Mouse (Mus musculus) heart, embryonic 11.5 days (tissue): ENCODE data around the gene Med13l. TPM values are rescaled to one million over a fixed set of nuclear protein-coding genes. Genes with fewer than 3 reads are reported as not detected.

Experiments
- ATAC-seq: fragments of 200-750 bp; cut with Nextera tagmentation; replicated peaks from 2 replicates; pipeline ENCODE4 v1.8.0; 2017; ENCODE audit warnings: moderate library complexity; ENCODE audit not compliant: insufficient number of reproducible peaks, low FRiP score, low TSS enrichment
- H3K27ac ChIP-seq: fragments of 300-500 bp; sonication (generic); 2 replicates; pipeline ENCODE4 v1.5.1; 2014; ENCODE audit warnings: mild to moderate bottlenecking, low read depth, low read length
- H3K27me3 ChIP-seq: fragments of 300-500 bp; sonication (generic); 2 replicates; pipeline ENCODE4 v1.6.1; 2014; ENCODE audit warnings: mild to moderate bottlenecking, low read length, mixed read lengths; ENCODE audit not compliant: control insufficient read depth, insufficient read depth
- H3K36me3 ChIP-seq: fragments of 300-500 bp; sonication (generic); 2 replicates; pipeline ENCODE4 v1.6.1; 2014; ENCODE audit warnings: mild to moderate bottlenecking, low read length, moderate library complexity, mixed read lengths; ENCODE audit not compliant: control insufficient read depth, insufficient read depth
- H3K4me1 ChIP-seq: fragments of 300-500 bp; sonication (generic); 2 replicates; pipeline ENCODE4 v1.6.1; 2014; ENCODE audit warnings: low read length; ENCODE audit not compliant: control insufficient read depth, insufficient read depth
- H3K4me2 ChIP-seq: fragments of 300-500 bp; sonication (generic); 2 replicates; pipeline ENCODE4 v1.6.1; 2014; ENCODE audit warnings: mild to moderate bottlenecking, moderate library complexity
- H3K4me3 ChIP-seq: fragments of 300-500 bp; sonication (generic); 2 replicates; pipeline ENCODE4 v1.5.1; 2014; ENCODE audit warnings: low read depth, low read length
- H3K9ac ChIP-seq: fragments of 300-500 bp; sonication (generic); 2 replicates; pipeline ENCODE4 v1.6.1; 2014; ENCODE audit warnings: mild to moderate bottlenecking, low read depth, low read length, moderate library complexity
- H3K9me3 ChIP-seq: fragments of 300-500 bp; sonication (generic); replicated peaks from 2 replicates; pipeline ENCODE4 v1.6.1; 2016; ENCODE audit warnings: low read length; ENCODE audit not compliant: control insufficient read depth
- WGBS: fragments of 180-500 bp; shearing (Covaris S2); extraction: QIAGEN DNeasy Blood & Tissue Kit; methylation state at CpG from one replicate; pipeline ENCODE4 v1.1.7; 2014; ENCODE audit not compliant: insufficient replicate concordance; 5-methylcytosine and 5-hydroxymethylcytosine counted together
- polyA plus RNA-seq: library from polyadenylated mRNA; unstranded; fragments of >200 nt; fragmentation: Nextera tagmentation; extraction: Ambion mirVana; gene quantifications from 2 replicates; pipeline ENCODE4 v1.2.1, GENCODE M21; 2014

Gene Med13l
- polyA plus RNA-seq, 1 experiment from 2014 or later: 9.7 TPM

GRCm38 (mm10) chr5:118757396-118758301 lies 197.2 kb downstream of the Med13l start:
- no peaks in the 10 kb centered on the region for H3K9me3 ChIP-seq
- H3K36me3 ChIP-seq: peaks cover 38% of the 10 kb centered on the region
- H3K27me3 ChIP-seq: no peaks in the 10 kb centered on the region
- H3K9ac ChIP-seq: no peak overlapping the region
- no peak overlapping the region for H3K27ac ChIP-seq
- 68% methylated on average over 17 of the region's 17 CpGs for WGBS
- no peak for ATAC-seq
- no peak overlapping the region for H3K4me3 ChIP-seq
- H3K4me1 ChIP-seq: peaks cover 7% of the 10 kb centered on the region
- H3K4me2 ChIP-seq: no peak overlapping the region

- Histone ChIP-seq H3K27me3 (no peaks in the 10 kb centered on the region), H3K4me3 (no peak overlapping the region), H3K36me3 (peaks cover 45% of the 10 kb centered on the region), H3K4me2 (no peak overlapping the region), H3K27ac (no peak overlapping the region), H3K9ac (no peak overlapping the region), H3K4me1 (peaks cover 7% of the 10 kb centered on the region), H3K9me3 (no peaks in the 10 kb centered on the region)
- no peak for ATAC-seq
- 91% methylated on average over 10 of the region's 10 CpGs for WGBS
These were observed 200.5 kb downstream of the Med13l start for GRCm38 (mm10) chr5:118760986-118761385.

GRCm38 (mm10) chr5:118762499-118763185 lies 202.2 kb downstream of the Med13l start:
- Histone ChIP-seq H3K27ac (no peak overlapping the region), H3K4me3 (no peak overlapping the region)

GRCm38 (mm10) chr5:118763353-118763752 lies 202.9 kb downstream of the Med13l start:
- no peak overlapping the region for H3K4me2 ChIP-seq
- no peak overlapping the region for H3K27ac ChIP-seq
- no peaks in the 10 kb centered on the region for H3K4me1 ChIP-seq
- H3K9ac ChIP-seq: no peak overlapping the region
- no peaks in the 10 kb centered on the region for H3K27me3 ChIP-seq
- H3K9me3 ChIP-seq: no peaks in the 10 kb centered on the region
- H3K4me3 ChIP-seq: no peak overlapping the region
- ATAC-seq: no peak
- peaks cover 38% of the 10 kb centered on the region for H3K36me3 ChIP-seq
- WGBS: 70% methylated on average over 5 of the region's 5 CpGs

More at GRCm38 (mm10) chr5:118762499-118763185, 202.2 kb downstream of the Med13l start:
- no peaks in the 10 kb centered on the region for H3K9me3 ChIP-seq
- ATAC-seq: no peak
- 84% methylated on average over 18 of the region's 18 CpGs for WGBS
- no peaks in the 10 kb centered on the region for H3K27me3 ChIP-seq
- H3K4me2 ChIP-seq: no peak overlapping the region
- H3K4me1 ChIP-seq: peaks cover 6% of the 10 kb centered on the region
- H3K36me3 ChIP-seq: peaks cover 42% of the 10 kb centered on the region
- H3K9ac ChIP-seq: no peak overlapping the region

DNA sequence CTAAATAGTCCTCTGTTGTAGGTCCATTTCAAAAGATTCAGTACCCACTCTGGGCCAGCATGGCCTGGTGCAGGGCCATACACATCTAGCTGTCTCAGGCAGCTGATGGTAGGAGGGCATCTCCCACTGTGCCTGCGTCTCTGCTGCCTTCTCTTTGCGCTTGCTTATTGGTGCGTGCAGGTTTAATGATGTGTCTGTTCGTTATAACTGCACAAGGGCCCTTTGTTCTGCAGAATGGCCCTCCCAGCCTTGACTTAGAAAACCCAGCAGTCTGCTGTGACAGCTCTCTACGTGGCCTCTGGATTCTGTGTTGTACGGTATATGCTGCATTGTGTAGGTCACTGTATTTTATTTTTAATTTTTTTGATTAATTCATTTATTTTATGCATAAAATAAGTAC lies 208.7 kb downstream of the Med13l start:
- Histone ChIP-seq H3K4me2 (no peak overlapping the region), H3K9ac (no peak overlapping the region), H3K4me1 (0 out of 2 replicates have a peak, but pooled peaks cover 4% of the 10 kb centered on the region), H3K27me3 (no peaks in the 10 kb centered on the region), H3K27ac (no peak overlapping the region), H3K36me3 (no peaks in the 10 kb centered on the region), H3K9me3 (no peaks in the 10 kb centered on the region), H3K4me3 (no peak overlapping the region)
- ATAC-seq: no peak
- WGBS: 73% methylated on average over 6 of the region's 6 CpGs

DNA sequence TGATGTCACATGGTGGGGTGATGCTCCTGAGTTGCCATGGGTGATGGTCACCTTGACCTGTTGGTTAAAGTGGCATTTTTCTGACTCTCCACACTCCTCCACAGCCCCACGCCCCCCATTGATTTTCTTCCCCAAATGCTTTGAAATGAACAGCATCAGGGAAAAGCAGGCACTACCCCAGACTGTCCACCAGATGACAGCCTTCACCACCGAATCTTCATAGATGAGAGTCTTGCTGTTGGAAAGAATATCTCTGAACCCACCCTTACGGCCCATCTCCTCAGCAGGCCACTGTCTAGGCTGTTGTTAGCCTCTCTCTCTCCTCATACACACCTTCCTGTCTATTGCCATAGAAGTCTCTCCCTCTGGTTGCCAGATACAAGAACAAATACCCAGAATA lies 213.4 kb downstream of the Med13l start:
- no peak for ATAC-seq
- no peak overlapping the region for H3K4me2 ChIP-seq
- WGBS: 32% methylated on average over 3 of the region's 3 CpGs
- H3K9ac ChIP-seq: no peak overlapping the region
- H3K27me3 ChIP-seq: no peaks in the 10 kb centered on the region
- no peak overlapping the region for H3K4me3 ChIP-seq
- H3K9me3 ChIP-seq: no peaks in the 10 kb centered on the region
- H3K36me3 ChIP-seq: no peaks in the 10 kb centered on the region
- no peak overlapping the region for H3K27ac ChIP-seq
- H3K4me1 ChIP-seq: 0 out of 2 replicates have a peak, but pooled peaks cover 4% of the 10 kb centered on the region

DNA sequence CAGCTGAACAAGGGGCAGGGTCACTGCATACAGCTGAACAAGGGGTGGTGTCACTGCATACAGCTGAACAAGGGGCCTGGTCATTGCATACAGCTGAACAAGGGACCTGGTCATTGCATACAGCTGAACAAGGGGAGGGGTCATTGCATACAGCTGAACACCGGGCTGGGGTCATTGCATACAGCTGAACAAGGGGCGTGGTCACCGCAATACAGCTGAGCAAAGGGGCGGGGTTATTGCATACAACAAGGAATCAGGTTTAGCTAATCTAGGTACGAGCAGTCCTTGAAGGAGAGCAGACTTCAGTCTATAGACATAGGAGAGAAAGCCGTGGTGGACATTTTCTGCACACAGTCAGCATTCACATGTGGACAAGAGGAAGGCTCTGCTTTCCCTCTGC lies 215.9 kb downstream of the Med13l start:
- H3K4me2 ChIP-seq: no peak overlapping the region
- H3K9ac ChIP-seq: no peak overlapping the region
- no peak for ATAC-seq
- H3K4me3 ChIP-seq: no peak overlapping the region
- H3K4me1 ChIP-seq: no peaks in the 10 kb centered on the region
- peaks cover 11% of the 10 kb centered on the region for H3K27me3 ChIP-seq
- no peaks in the 10 kb centered on the region for H3K9me3 ChIP-seq
- no peak overlapping the region for H3K27ac ChIP-seq
- H3K36me3 ChIP-seq: no peaks in the 10 kb centered on the region
- WGBS: 70% methylated on average over 6 of the region's 6 CpGs

- Histone ChIP-seq H3K36me3 (no peaks in the 10 kb centered on the region), H3K9ac (no peak overlapping the region), H3K4me3 (no peak overlapping the region), H3K4me2 (no peak overlapping the region), H3K27me3 (peaks cover 12% of the 10 kb centered on the region), H3K27ac (no peak overlapping the region), H3K9me3 (no peaks in the 10 kb centered on the region), H3K4me1 (no peaks in the 10 kb centered on the region)
- 10% methylated on average over 17 of the region's 17 CpGs for WGBS
- 0 out of 2 replicates have a peak, but pooled peaks have one; percentile 55 for ATAC-seq
These were observed 221.1 kb downstream of the Med13l start for GRCm38 (mm10) chr5:118781598-118781997.
